Mouse (Mus musculus): ENCODE measurements around the gene Gm49342. TPM values are rescaled to one million over a fixed set of nuclear protein-coding genes. Genes with fewer than 3 reads are reported as not detected.

Gm49342 gene
- 29.9 TPM for polyA plus RNA-seq (2015; fragmentation: Illumina TruSeq; extraction: RNeasy Lipid Tissue Mini Kit (QIAGEN cat#74804); ENCODE audit: low read depth, low replicate concordance)

DNA sequence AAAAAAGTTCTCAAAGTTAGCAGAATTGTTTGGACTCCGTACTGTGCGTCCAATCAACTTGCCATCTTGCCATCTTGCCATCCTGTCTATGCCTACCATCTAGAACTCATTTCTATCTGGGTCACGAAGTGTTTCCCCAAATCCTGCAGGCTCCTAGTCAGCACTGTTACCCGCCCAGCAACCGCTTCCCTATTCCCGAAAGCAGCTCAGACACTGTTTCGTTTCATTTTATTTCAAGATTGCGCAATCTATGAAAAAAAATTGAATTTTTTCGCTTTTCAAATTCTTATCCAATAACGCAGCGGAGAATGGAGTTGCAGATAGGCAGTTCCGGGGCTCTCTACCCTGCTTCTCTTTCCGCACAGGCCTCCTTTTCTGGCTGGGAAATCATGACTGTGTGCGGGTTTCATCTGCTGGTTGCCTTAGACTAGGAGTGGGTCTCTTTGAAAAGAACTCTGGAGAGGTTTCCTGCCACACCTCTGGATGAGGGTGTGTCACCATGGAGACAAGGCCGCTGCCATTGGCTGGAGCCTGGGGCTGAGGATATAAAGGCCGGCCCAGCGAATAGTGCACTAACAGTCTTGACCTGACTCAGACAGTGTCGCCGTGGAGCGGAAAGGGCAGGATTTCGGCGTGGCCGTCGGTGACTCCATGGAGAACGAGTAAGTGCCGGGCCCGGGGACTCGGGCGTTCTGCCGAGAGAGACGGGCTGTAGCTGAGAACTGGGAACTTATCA is at the start of gene Gm49342:
Gm49342 (plus strand) TSS at position 586 of the 736 bp plus-strand sequence.

DNA sequence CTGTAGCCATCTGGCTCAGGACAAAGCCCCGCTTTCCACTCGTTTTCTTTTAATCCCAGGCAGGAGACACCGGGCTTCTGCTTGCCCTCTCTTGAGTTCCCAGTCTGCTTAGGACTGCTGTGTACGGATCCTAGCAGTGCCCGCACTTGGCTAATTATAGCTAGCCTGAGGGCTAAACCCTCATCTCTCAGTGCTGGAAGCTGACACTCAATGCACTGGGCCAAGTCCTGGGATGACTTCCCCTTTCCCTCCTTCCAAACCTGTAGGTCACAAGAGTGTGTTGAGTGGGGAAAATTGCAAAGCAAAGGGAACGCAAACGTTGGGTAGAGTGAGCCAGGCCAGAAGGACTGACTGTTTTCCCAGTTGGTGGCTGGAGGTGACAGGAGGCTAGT is 46.9 kb upstream of the Gm49342 start, which contains the start of gene Klhl33:
Klhl33 (minus strand) TSS at position 134 of the 392 bp plus-strand sequence.

DNA sequence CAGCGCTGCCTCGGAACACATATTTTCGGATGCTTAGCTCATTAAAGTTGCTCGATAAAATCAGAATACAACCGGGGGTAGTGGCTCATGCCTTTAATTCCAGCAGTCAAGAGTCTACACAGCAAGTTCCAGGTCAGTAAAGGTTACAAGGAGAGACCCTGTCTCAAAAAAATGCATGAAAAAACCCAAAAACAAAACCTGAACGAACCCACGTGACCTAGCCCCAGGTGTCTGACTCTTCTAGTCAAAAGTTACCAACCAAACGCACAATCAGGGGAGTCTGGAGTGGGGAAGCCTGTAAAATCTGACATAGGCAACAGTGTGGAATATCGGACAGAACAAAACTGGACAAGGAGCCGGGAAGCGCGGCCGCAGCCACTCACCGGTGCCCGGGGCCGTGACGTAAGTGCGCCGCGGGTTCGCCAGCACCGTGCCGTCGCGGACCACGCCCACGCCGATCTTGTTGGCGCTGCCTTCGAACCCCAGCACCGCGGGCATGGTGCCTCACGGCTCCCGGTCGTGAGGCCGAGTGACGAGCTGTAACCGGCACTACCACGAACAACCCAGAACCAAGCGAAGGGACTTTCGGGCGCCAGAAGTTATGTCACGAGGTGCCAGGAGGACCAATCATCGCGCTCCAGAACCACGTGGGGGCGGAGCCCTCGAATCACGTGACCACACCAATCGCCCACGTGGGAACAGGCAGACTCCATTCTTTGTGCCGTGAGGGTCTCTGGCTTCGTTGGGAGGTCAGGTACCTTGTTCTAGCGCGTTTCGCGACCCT is 19.8 kb upstream of the Gm49342 start, which contains the start of the genes Osgep and Apex1:
Osgep (minus strand) TSS at position 613 of the 784 bp plus-strand sequence.
Apex1 (plus strand) TSS at position 688 of the 784 bp plus-strand sequence.

DNA sequence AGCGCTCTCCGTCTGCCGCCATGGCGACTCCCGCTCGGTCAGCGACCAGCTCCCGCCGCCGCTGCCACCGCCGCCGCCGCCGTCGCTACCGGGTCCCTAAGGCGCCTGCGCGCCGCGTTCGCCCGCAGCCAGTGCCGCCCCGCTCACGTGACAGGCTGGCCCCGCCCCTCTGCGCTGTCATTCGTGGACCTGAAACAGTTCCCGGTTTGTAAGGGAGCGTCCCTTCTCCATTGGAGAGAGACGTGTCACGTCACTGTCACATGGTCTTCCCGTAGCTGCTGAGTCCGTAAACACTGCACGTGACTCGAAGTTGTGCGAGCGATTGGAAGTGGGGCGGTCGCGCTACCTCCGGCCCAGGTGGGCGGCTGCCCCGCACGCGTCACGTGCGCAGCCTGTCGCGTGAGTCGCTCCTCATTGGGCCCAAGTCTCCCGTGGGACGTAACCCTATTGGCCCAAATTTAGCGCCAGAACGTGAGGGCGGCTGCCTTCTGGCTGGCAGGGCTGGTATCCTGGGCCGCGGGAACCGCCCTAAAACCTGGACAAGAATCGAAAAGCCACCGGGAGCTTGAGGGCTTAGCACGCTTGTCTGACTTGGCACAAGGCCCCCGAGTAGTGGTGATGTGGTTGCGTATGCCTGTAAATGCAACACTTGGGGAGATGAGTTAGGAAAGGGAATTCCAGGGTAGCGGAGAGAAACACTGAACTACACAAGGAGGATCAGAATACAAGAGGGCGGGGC is 13.4 kb upstream of the Gm49342 start, which contains the start of the genes Pip4p1 and Pnp:
Pip4p1 (minus strand) TSS at position 103 of the 739 bp plus-strand sequence.
Pnp (plus strand) TSS at position 329 of the 739 bp plus-strand sequence.

DNA sequence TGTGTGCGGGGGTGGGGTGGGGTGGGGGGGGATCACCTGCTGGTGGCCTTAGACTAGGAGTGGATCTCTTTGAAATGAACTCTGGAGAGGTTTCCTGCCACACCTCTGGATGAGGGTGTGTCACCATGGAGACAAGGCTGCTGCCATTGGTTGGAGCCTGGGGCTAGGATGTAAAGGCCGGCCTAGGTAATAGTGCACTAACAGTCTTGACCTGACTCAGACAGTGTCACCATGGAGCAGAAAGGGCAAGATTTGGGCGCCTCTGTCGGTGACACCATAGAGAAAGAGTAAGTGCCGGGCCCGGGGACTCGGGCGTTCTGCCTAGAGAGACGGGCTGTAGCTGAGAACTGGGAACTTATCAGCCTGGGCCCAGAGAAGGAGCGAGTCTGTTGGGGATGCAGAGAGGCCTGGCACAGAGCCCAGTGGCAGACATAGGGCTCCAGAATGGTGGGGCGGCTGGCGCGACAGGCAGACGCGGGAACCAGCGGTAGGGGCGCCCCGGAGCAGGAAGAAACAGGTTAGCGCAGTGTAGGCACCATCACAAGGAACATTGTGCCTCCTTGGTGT is 11.7 kb downstream of the Gm49342 start, which contains the start of gene Pnp2:
Pnp2 (plus strand) TSS at position 51 of the 567 bp plus-strand sequence.

DNA sequence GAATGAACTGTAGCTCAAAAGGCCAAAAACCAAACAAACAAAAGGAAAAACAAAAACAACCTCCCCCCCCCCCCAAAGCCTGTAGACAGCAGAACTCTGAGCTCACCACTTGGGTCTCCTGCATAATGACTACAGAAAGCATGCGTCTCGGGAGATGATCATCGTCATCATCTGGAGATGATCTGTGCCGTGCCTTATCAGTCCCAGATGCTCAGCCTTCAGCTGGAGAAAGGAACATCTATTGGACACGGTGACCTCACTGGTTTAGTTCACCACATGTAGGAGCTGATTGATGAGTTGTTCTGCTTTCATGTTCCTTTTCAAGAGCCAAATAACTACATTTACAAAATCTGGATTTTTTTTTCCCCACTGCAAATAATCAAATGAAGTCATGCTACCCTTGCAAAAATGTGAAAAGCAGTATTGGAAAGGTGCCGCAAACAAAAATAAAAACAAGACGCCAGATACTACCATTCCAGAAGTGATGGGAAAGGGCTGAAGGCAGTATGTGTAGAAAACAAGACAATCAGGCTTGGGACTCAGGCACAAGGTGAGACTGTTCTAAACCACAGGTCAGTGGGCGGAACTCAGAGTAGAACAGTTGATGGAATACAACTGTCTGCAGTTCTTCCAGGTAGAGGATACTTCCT is 63.0 kb downstream of the Gm49342 start, which contains the start of gene Rnase10:
Rnase10 (plus strand) TSS at position 600 of the 650 bp plus-strand sequence.

Other genes starting within 250 kb of the Gm49342 start
- gene Olfr748, start 237.1 kb upstream of the Gm49342 start, polyA plus RNA-seq (2015; fragmentation: Illumina TruSeq; extraction: RNeasy Lipid Tissue Mini Kit (QIAGEN cat#74804); ENCODE audit: low read depth, low replicate concordance) = not detected
- not detected for gene Olfr749, start 199.4 kb upstream of the Gm49342 start, polyA plus RNA-seq (2015; fragmentation: Illumina TruSeq; extraction: RNeasy Lipid Tissue Mini Kit (QIAGEN cat#74804); ENCODE audit: low read depth, low replicate concordance)
- gene Ttc5, start 159.0 kb upstream of the Gm49342 start, polyA plus RNA-seq (2015; fragmentation: Illumina TruSeq; extraction: RNeasy Lipid Tissue Mini Kit (QIAGEN cat#74804); ENCODE audit: low read depth, low replicate concordance) = 57.8 TPM
- not detected for gene Ccnb1ip1, start 136.8 kb upstream of the Gm49342 start, polyA plus RNA-seq (2015; fragmentation: Illumina TruSeq; extraction: RNeasy Lipid Tissue Mini Kit (QIAGEN cat#74804); ENCODE audit: low read depth, low replicate concordance)
- 26.5 TPM for gene Parp2, start 136.7 kb upstream of the Gm49342 start, polyA plus RNA-seq (2015; fragmentation: Illumina TruSeq; extraction: RNeasy Lipid Tissue Mini Kit (QIAGEN cat#74804); ENCODE audit: low read depth, low replicate concordance)
- gene Tep1, start 74.0 kb upstream of the Gm49342 start, polyA plus RNA-seq (2015; fragmentation: Illumina TruSeq; extraction: RNeasy Lipid Tissue Mini Kit (QIAGEN cat#74804); ENCODE audit: low read depth, low replicate concordance) = 7.2 TPM
- gene Klhl33, start 47.0 kb upstream of the Gm49342 start, polyA plus RNA-seq (2015; fragmentation: Illumina TruSeq; extraction: RNeasy Lipid Tissue Mini Kit (QIAGEN cat#74804); ENCODE audit: low read depth, low replicate concordance) = 4.0 TPM
- gene Osgep, start 19.6 kb upstream of the Gm49342 start, polyA plus RNA-seq (2015; fragmentation: Illumina TruSeq; extraction: RNeasy Lipid Tissue Mini Kit (QIAGEN cat#74804); ENCODE audit: low read depth, low replicate concordance) = 56.7 TPM
- gene Apex1, start 19.5 kb upstream of the Gm49342 start, polyA plus RNA-seq (2015; fragmentation: Illumina TruSeq; extraction: RNeasy Lipid Tissue Mini Kit (QIAGEN cat#74804); ENCODE audit: low read depth, low replicate concordance) = 67.7 TPM
- 131 TPM for gene Pip4p1, start 13.7 kb upstream of the Gm49342 start, polyA plus RNA-seq (2015; fragmentation: Illumina TruSeq; extraction: RNeasy Lipid Tissue Mini Kit (QIAGEN cat#74804); ENCODE audit: low read depth, low replicate concordance)
- 18.9 TPM for gene Pnp, start 13.4 kb upstream of the Gm49342 start, polyA plus RNA-seq (2015; fragmentation: Illumina TruSeq; extraction: RNeasy Lipid Tissue Mini Kit (QIAGEN cat#74804); ENCODE audit: low read depth, low replicate concordance)
- 1.4 TPM for gene Pnp2, start 11.5 kb downstream of the Gm49342 start, polyA plus RNA-seq (2015; fragmentation: Illumina TruSeq; extraction: RNeasy Lipid Tissue Mini Kit (QIAGEN cat#74804); ENCODE audit: low read depth, low replicate concordance)
- not detected for gene Rnase10, start 63.2 kb downstream of the Gm49342 start, polyA plus RNA-seq (2015; fragmentation: Illumina TruSeq; extraction: RNeasy Lipid Tissue Mini Kit (QIAGEN cat#74804); ENCODE audit: low read depth, low replicate concordance)
- not detected for gene Rnase9, start 97.4 kb downstream of the Gm49342 start, polyA plus RNA-seq (2015; fragmentation: Illumina TruSeq; extraction: RNeasy Lipid Tissue Mini Kit (QIAGEN cat#74804); ENCODE audit: low read depth, low replicate concordance)
- gene Rnase11, start 105.6 kb downstream of the Gm49342 start, polyA plus RNA-seq (2015; fragmentation: Illumina TruSeq; extraction: RNeasy Lipid Tissue Mini Kit (QIAGEN cat#74804); ENCODE audit: low read depth, low replicate concordance) = not detected
- not detected for gene Rnase12, start 113.1 kb downstream of the Gm49342 start, polyA plus RNA-seq (2015; fragmentation: Illumina TruSeq; extraction: RNeasy Lipid Tissue Mini Kit (QIAGEN cat#74804); ENCODE audit: low read depth, low replicate concordance)
- gene Olfr750, start 129.9 kb downstream of the Gm49342 start, polyA plus RNA-seq (2015; fragmentation: Illumina TruSeq; extraction: RNeasy Lipid Tissue Mini Kit (QIAGEN cat#74804); ENCODE audit: low read depth, low replicate concordance) = not detected
- 36.0 TPM for gene Rnase4, start 146.6 kb downstream of the Gm49342 start, polyA plus RNA-seq (2015; fragmentation: Illumina TruSeq; extraction: RNeasy Lipid Tissue Mini Kit (QIAGEN cat#74804); ENCODE audit: low read depth, low replicate concordance)
- 4.3 TPM for gene Ang, start 146.6 kb downstream of the Gm49342 start, polyA plus RNA-seq (2015; fragmentation: Illumina TruSeq; extraction: RNeasy Lipid Tissue Mini Kit (QIAGEN cat#74804); ENCODE audit: low read depth, low replicate concordance)
- not detected for gene Eddm3b, start 169.9 kb downstream of the Gm49342 start, polyA plus RNA-seq (2015; fragmentation: Illumina TruSeq; extraction: RNeasy Lipid Tissue Mini Kit (QIAGEN cat#74804); ENCODE audit: low read depth, low replicate concordance)
- 1.1 TPM for gene Rnase6, start 179.4 kb downstream of the Gm49342 start, polyA plus RNA-seq (2015; fragmentation: Illumina TruSeq; extraction: RNeasy Lipid Tissue Mini Kit (QIAGEN cat#74804); ENCODE audit: low read depth, low replicate concordance)
- gene Rnase1, start 202.3 kb downstream of the Gm49342 start, polyA plus RNA-seq (2015; fragmentation: Illumina TruSeq; extraction: RNeasy Lipid Tissue Mini Kit (QIAGEN cat#74804); ENCODE audit: low read depth, low replicate concordance) = not detected
- not detected for gene Rnase2b, start 217.7 kb downstream of the Gm49342 start, polyA plus RNA-seq (2015; fragmentation: Illumina TruSeq; extraction: RNeasy Lipid Tissue Mini Kit (QIAGEN cat#74804); ENCODE audit: low read depth, low replicate concordance)